Mouse (Mus musculus): ENCODE data around the gene Casp4.

GRCm38 (mm10) chr9:5344090-5344489, 35.5 kb downstream of the Casp4 start:
- TF ChIP-seq POLR2A (IDR thresholded peaks at IDR 0.05; ENCODE audit: low read depth, low read length) = no peak
- no peak for TF ChIP-seq CTCF (IDR thresholded peaks at IDR 0.05; ENCODE audit: extremely low read depth, insufficient read length, insufficient replicate concordance, low read depth, low read length)

Measured in small intestine, adult 2 months (tissue).